8 mouse cellular contexts compared by ENCODE assay signal in genomic region chr11:72050895-72051858, GRCm38 (mm10). TPM values are rescaled to one million over a fixed set of nuclear protein-coding genes. Genes with fewer than 3 reads are reported as not detected.
DNase-seq lines count a peak whose midpoint lies in the region; ATAC-seq and TF ChIP-seq lines count a peak whose summit lies in the region.

No protein-coding gene starts in this region.

- H3K27me3 ChIP-seq in kidney, embryonic 16.5 days (ENCODE audit: insufficient read depth, low read length) = peaks cover 10% of the 10 kb centered on the region
- H3K27me3 ChIP-seq in forebrain, embryonic 14.5 days (replicated peaks; ENCODE audit: control insufficient read depth, insufficient read depth, low read length) = no peaks in the 10 kb centered on the region
- no peaks in the 10 kb centered on the region for H3K27me3 ChIP-seq in myocyte (ENCODE audit: control insufficient read depth, insufficient read depth, insufficient read length)

- H3K4me3 ChIP-seq in kidney, embryonic 16.5 days (ENCODE audit: low read length) = peak overlapping the region; percentile 50
- peak overlapping the region; percentile 50 for H3K4me3 ChIP-seq in forebrain, embryonic 14.5 days (ENCODE audit: low read depth, low read length)
- peak overlapping the region; percentile 51 for H3K4me3 ChIP-seq in left cerebral cortex, adult 2 months
- H3K4me3 ChIP-seq in myocyte = no peak overlapping the region

- peak; percentile 46; the same call in 1 of the 2 replicates for TF ChIP-seq POLR2A in brain, embryonic 14.5 days (IDR thresholded peaks at IDR 0.05; ENCODE audit: borderline replicate concordance, extremely low read depth, insufficient read depth, insufficient read length, poor library complexity, severe bottlenecking)
- TF ChIP-seq POLR2A in myocyte (IDR thresholded peaks at IDR 0.05; ENCODE audit: insufficient read length, low read depth) = no peak

- no peak overlapping the region for H3ac ChIP-seq in myocyte (ENCODE audit: control insufficient read depth, insufficient read length)

- H3K27ac ChIP-seq in kidney, embryonic 16.5 days (ENCODE audit: low read length) = no peak overlapping the region
- H3K27ac ChIP-seq in forebrain, embryonic 14.5 days (ENCODE audit: low read depth, low read length) = no peak overlapping the region; the same call in 1 of the 2 replicates
- peak overlapping the region; percentile 65 for H3K27ac ChIP-seq in left cerebral cortex, adult 2 months

- peaks cover 11% of the 10 kb centered on the region for H3K4me1 ChIP-seq in kidney, embryonic 16.5 days (ENCODE audit: insufficient read depth, low read length)
- peaks cover 16% of the 10 kb centered on the region for H3K4me1 ChIP-seq in forebrain, embryonic 14.5 days (ENCODE audit: control insufficient read depth, insufficient read depth, low read length)

- TF ChIP-seq CTCF in brain, embryonic 14.5 days (IDR thresholded peaks at IDR 0.05; ENCODE audit: borderline replicate concordance, extremely low read depth, insufficient read depth, insufficient read length) = peak; percentile 57; the same call in 1 of the 2 replicates
- peak; percentile 59 for TF ChIP-seq CTCF in left cerebral cortex, adult 2 months (IDR thresholded peaks at IDR 0.05)

- peaks cover 6% of the 10 kb centered on the region for H3K36me3 ChIP-seq in kidney, embryonic 16.5 days (ENCODE audit: insufficient read depth, low read length)
- H3K36me3 ChIP-seq in forebrain, embryonic 14.5 days (ENCODE audit: control insufficient read depth, insufficient read depth, low read length) = peaks cover 7% of the 10 kb centered on the region; the same call in 1 of the 2 replicates
- peaks cover 12% of the 10 kb centered on the region for H3K36me3 ChIP-seq in myocyte (ENCODE audit: control insufficient read depth, insufficient read depth)

- WGBS in kidney, embryonic 16.5 days = 1% methylated on average over 42 of the region's 45 CpGs
- under 1% methylated on average over 45 of the region's 45 CpGs for WGBS in forebrain, embryonic 14.5 days

- no peaks in the 10 kb centered on the region for H3K9me3 ChIP-seq in kidney, embryonic 16.5 days (ENCODE audit: low read length)
- no peaks in the 10 kb centered on the region for H3K9me3 ChIP-seq in forebrain, embryonic 14.5 days (replicated peaks; ENCODE audit: control insufficient read depth, low read length)

- peak; percentile 62; the same call in 1 of the 2 replicates for ATAC-seq in kidney, embryonic 16.5 days (ENCODE audit: low FRiP score, low TSS enrichment)
- peak; percentile 73 for ATAC-seq in forebrain, embryonic 14.5 days
- no peak for ATAC-seq in granulocyte monocyte progenitor cell, adult 5-6 weeks (replicated peaks; ENCODE audit: poor library complexity, severe bottlenecking)

- peak overlapping the region; percentile 65 for H3K9ac ChIP-seq in kidney, embryonic 16.5 days (replicated peaks; ENCODE audit: low read length)
- peak overlapping the region; percentile 73 for H3K9ac ChIP-seq in forebrain, embryonic 14.5 days (ENCODE audit: low read length)

- H3K4me2 ChIP-seq in kidney, embryonic 16.5 days (replicated peaks; ENCODE audit: low read depth, low read length) = peak overlapping the region; percentile 80
- peak overlapping the region; percentile 77 for H3K4me2 ChIP-seq in forebrain, embryonic 14.5 days (ENCODE audit: low read length)
- H3K4me2 ChIP-seq in myocyte (ENCODE audit: low read depth) = peak overlapping the region; percentile 24

- H3K79me2 ChIP-seq in myocyte (ENCODE audit: control insufficient read depth, insufficient read depth) = no peaks in the 10 kb centered on the region

- no peak for DNase-seq in kidney, adult 8-10 months
- peak; percentile 86 for DNase-seq in brain, embryonic 14.5 days (ENCODE audit: low read depth)
- peak; percentile 75 for DNase-seq in forebrain, embryonic 14.5 days (ENCODE audit: low spot score)
- peak; percentile 65 to 68 for DNase-seq in left cerebral cortex, adult 2 months (ENCODE audit: extremely low spot score in 1 of 2, low spot score in 2 of 2)
- no peak for DNase-seq in thymus, postnatal 0 days (ENCODE audit: low spot score)

- intact Hi-C loops in left cerebral cortex, adult 2 months (cut with DNase I) = loop anchor here (5.0 kb wide), 2 partner anchors 81 to 156 kb away; partner anchors contain the start of genes 4933427D14Rik, Gm43951 and Txndc17

TF ChIP-seq in myocyte, 11 proteins besides CTCF, POLR2A, EP300 and RAD21:
- TF ChIP-seq REST (IDR thresholded peaks at IDR 0.05; ENCODE audit: insufficient read depth, insufficient read length) (no peak), MAX (IDR thresholded peaks at IDR 0.05; ENCODE audit: low read depth) (no peak), MYOD1 (IDR thresholded peaks at IDR 0.05; ENCODE audit: control insufficient read depth in 1 of 3, insufficient read length in 2 of 3, low read depth in 2 of 3) (no peak), USF1 (IDR thresholded peaks at IDR 0.05; ENCODE audit: low read depth) (no peak), MYOG (IDR thresholded peaks at IDR 0.05; ENCODE audit: control insufficient read depth in 1 of 3, insufficient read depth in 1 of 3, insufficient read length in 2 of 3, low read depth in 2 of 3) (no peak), POLR2AphosphoS2 (IDR thresholded peaks at IDR 0.05; ENCODE audit: insufficient read length, low read depth) (no peak), SRF (IDR thresholded peaks at IDR 0.05; ENCODE audit: control insufficient read depth, insufficient read length, low read depth) (no peak), TCF3 (IDR thresholded peaks at IDR 0.05; ENCODE audit: insufficient read length, low read depth) (no peak), TCF12 (IDR thresholded peaks at IDR 0.05; ENCODE audit: insufficient read depth, poor library complexity, severe bottlenecking) (no peak), CEBPB (IDR thresholded peaks at IDR 0.05; ENCODE audit: insufficient read depth, poor library complexity, severe bottlenecking) (no peak), E2F4 (IDR thresholded peaks at IDR 0.05; ENCODE audit: insufficient read depth) (no peak)

RNA-seq across cellular contexts. Expression of gene Pimreg, which starts 9.3 kb away (rescaled TPM):
- 131 and 137 TPM in 2 replicates for polyA plus RNA-seq in kidney, embryonic 16.5 days (2015; fragmentation: Nextera tagmentation; extraction: Ambion mirVana)
- 29.9 and 53.4 TPM in 2 replicates for polyA plus RNA-seq in brain, embryonic 14.5 days (2012; rRNA removed)
- 97.8 and 123 TPM in 2 replicates for polyA plus RNA-seq in forebrain, embryonic 14.5 days (2014; fragmentation: Nextera tagmentation; extraction: Ambion mirVana)
- under 1 TPM in 1 of 2 experiments, not detected in 1; 0.23 TPM for total RNA-seq in left cerebral cortex, adult 2 months (2021)
- 77.9 TPM for polyA plus RNA-seq in myocyte (2012; fragmentation: generic; extraction: Trizol)
- total RNA-seq in granulocyte monocyte progenitor cell, adult 5-6 weeks (2014; fragmentation: Nextera tagmentation) = 7.5 and 14.4 TPM in 2 replicates
- 12.4 and 17.0 TPM in 2 replicates for total RNA-seq in granulocyte monocyte progenitor cell, adult 5-6 weeks (2017)
- 74.2 and 88.2 TPM in 2 replicates for polyA plus RNA-seq in thymus, postnatal 0 days (2015; fragmentation: Nextera tagmentation; extraction: Ambion mirVana)

RNA-seq across cellular contexts. Expression of gene Aipl1, which starts 13.9 kb away (rescaled TPM):
- polyA plus RNA-seq in kidney, embryonic 16.5 days (2015; fragmentation: Nextera tagmentation; extraction: Ambion mirVana) = 0.30 and 0.39 TPM in 2 replicates
- 0.30 and 0.38 TPM in 2 replicates for polyA plus RNA-seq in brain, embryonic 14.5 days (2012; rRNA removed)
- 0.09 TPM in 2 replicates for polyA plus RNA-seq in forebrain, embryonic 14.5 days (2014; fragmentation: Nextera tagmentation; extraction: Ambion mirVana)
- total RNA-seq in left cerebral cortex, adult 2 months (2021) = not detected
- 0.38 TPM for polyA plus RNA-seq in myocyte (2012; fragmentation: generic; extraction: Trizol)
- total RNA-seq in granulocyte monocyte progenitor cell, adult 5-6 weeks (2014; fragmentation: Nextera tagmentation) = not detected in 2 replicates
- total RNA-seq in granulocyte monocyte progenitor cell, adult 5-6 weeks (2017) = 0.41 and 1.1 TPM in 2 replicates
- polyA plus RNA-seq in thymus, postnatal 0 days (2015; fragmentation: Nextera tagmentation; extraction: Ambion mirVana) = 1.2 and 1.6 TPM in 2 replicates

Comparison
In these comparisons a context has a peak if more than half of its experiments do, and no peak if none do; other contexts are left out.
1. H3K4me2 ChIP-seq: peak in every context shown above with its lines; median percentile 80 in kidney, embryonic 16.5 days; 77 in forebrain, embryonic 14.5 days; 24 in myocyte.
2. DNase-seq: peak in brain, embryonic 14.5 days (single experiment), forebrain, embryonic 14.5 days (single experiment) and left cerebral cortex, adult 2 months (2 of 2); none in kidney, adult 8-10 months (0 of 2) and thymus, postnatal 0 days (single experiment).